Mouse (Mus musculus): Measurements from ENCODE around the gene Tom1l2.

Gene Tom1l2

DNA sequence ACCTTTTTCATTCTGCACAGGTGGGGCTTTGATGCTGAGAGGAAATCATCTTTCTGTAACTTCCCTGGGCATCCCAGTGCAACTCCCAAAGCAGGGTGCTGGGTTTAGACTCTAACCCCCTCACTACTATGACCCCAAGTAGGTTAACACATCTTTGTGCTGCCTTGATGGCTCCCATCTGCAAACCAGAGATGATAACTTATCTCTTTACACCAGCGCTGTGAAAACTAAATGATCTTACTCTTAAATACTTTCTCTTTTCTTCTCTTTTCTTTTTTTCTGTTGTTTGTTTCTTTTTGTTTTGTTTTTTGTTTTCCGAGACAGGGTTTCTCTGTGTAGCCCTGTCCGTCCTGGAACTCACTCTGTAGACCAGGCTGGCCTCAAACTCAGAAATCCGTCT, 6.8 kb downstream of the Tom1l2 start:
- no peak for DNase-seq (ENCODE audit: low read depth)

DNA sequence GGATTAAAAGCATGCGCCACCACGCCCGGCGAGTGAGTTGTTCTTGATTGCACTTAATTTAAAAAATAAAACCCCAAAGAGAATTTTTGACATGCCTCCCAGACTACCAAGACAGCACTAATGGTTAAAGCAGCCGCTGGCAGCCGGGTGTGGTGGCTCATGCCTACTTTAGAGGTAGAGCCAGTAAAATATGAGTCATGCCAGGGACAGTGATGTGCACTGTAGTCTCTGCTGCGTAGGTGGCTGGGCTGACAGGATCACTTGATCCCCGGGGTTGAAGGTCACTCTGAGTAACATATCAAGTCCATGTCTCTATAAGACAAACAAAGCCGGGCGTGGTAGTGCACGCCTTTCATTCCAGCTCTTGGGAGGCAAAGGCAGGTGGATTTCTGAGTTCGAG, 13.3 kb downstream of the Tom1l2 start:
- DNase-seq (ENCODE audit: low read depth): no peak

DNA sequence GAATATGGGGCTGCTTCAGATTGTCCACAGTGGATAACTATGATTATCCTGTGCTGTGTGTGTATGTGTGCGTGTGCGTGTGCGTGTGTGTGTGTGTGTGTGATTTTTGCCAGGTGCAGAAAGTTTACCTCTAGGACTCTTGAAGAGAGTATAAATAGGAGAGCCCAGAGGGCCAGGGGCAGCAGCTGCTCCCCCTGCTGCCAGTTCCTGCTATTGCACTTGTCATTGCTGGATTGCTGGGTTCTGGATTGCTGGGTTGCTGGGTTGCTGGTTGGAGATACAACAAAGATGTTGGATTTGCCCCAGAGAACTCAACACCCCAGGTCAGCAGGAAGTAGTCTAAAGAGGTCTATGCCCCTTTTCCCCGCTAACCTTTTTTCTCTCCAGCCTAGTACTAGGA, 14.4 kb downstream of the Tom1l2 start:
- DNase-seq (ENCODE audit: low read depth): no peak

DNA sequence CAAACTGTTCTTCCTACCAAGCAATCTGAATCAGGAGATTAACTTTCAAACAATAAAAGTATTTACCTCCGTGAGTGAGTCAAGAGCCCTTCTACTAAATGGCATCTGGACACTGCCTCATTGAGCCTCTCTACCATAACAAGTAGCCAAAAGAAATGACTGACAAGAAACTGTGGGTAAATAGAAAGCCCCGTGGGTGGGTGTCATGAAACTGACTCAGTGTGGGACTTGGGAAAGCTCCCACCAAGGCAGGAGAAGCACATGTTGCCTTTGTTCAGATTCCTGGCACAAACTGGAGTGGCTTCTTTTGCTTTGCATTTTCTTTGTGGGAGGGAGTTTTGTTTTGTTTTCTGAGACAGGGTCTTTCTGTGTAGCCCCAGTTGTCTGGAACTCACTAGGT, 16.9 kb downstream of the Tom1l2 start:
- DNase-seq (ENCODE audit: low read depth): no peak

DNA sequence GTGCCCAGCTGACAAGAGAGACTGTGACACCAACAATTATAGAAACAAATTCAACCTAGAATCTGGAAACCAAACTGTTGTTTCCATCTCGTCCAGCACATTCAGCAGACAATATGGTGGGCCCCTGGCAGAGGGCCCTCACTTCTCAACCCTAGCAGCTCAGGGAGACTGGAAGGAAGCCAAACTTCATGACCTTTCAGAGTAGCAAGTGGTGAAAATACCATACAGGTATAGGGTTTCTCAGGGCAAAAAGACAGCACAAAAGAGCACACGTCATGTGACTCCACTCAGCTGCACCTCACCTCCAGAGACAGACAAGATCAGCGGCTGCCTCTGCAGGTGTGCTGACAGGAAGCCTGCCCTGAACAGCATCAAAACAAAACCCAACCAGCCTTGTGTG, 18.6 kb downstream of the Tom1l2 start:
- DNase-seq (ENCODE audit: low read depth): no peak

DNA sequence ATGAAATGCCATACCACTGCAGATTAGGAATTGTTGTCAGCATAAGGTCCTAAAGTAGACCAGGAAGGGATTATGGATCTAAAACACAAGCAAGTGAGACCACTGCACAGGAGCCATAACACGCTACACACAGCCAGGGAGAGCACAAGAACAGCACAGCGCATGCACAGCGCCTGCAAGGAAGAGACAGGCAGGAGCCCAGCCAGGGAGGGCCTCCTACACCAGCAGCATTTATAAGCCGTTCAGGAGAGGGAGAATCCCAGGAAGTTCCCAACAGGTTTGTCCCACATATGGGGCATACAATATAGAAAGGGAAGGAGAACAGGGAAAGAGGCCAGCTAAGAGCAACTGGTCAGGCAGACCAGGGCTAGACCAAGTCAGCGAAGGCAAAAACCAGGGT, 19.2 kb downstream of the Tom1l2 start:
- no peak for DNase-seq (ENCODE audit: low read depth)

DNA sequence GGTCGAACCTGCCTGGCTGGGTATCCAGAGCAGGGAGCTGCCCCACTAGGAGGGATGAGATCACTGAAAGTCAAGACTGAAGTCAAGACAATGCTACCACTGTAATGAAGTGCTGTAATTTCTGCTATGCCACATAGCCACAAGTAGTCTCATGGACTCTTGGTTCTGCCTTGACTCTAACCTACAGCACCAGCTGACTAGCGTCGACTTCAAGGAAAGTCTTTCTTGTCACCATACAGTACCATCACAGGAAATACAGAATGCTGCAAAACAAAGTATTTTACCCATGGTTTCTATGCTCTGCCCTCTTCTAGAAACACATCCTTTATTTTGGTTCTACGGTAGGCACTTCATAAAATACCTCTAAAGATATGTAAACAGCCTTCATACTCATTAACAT, 22.2 kb downstream of the Tom1l2 start:
- no peak for DNase-seq (ENCODE audit: low read depth)

DNA sequence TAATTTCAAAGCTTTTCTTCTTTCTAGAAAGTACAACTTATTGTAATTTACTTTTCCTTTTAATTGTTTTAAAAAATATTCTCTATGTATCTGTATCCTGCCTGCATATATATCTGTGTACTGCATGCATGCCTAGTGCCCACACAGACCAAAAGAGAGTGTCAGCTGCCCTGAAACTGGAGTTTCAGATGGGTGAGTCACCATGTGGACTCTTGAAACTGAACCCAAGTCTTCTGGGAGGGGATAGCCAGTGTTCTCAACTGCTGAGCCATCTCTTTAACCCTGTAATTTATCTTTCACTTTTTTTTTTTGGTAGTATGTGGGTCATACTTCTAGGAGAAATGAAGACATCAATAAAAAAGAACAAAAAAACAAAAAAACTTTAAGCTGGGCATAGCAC, 29.0 kb downstream of the Tom1l2 start:
- no peak for DNase-seq (ENCODE audit: low read depth)

DNA sequence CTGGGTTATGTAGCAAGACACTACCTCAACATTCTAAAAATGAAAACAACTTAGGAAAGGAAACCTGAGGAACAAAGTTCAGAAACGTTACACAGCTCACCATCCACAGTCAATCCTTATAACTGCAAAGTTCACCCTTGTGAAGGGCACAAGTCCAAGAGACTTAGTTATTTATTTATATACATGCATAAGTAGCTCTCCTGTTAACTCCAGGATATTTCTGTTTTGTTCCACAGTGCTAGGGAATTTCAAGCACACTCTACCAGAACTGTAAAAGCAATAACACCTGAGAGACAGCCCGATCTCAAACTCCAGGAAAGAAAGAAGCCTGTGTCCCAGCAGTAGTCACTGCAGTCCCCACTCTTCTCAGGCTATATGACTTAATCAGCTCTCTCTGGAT, 31.3 kb downstream of the Tom1l2 start:
- DNase-seq (ENCODE audit: low read depth): no peak

DNA sequence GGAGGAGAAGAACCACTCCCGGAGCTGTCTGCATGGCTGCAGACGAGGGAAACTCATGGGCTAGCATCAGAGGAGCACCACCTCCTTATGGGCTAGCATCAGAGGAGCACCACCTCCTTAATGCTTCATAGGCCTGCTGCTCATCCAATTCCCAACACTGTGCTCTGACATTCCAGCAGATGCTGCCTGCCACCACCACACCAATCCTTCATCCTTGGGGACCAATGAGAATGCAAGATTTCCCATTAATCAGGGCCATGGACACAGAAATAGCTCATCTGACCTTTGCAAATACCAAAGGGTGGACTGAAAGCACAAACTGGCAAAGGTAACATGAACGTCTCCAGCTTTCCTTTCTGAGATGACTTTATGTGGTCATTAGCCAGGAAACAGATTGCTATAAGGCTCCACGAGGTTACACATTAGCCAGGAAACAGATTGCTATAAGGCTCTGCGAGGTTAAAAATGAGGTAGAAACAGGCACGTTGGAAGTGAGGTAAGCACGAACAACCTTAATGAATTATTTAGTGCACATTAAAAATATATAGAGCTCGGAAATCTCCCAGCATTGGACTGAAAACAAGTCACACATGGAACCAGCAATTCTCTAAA, 32.2 kb downstream of the Tom1l2 start:
- DNase-seq (ENCODE audit: low read depth): no peak

DNA sequence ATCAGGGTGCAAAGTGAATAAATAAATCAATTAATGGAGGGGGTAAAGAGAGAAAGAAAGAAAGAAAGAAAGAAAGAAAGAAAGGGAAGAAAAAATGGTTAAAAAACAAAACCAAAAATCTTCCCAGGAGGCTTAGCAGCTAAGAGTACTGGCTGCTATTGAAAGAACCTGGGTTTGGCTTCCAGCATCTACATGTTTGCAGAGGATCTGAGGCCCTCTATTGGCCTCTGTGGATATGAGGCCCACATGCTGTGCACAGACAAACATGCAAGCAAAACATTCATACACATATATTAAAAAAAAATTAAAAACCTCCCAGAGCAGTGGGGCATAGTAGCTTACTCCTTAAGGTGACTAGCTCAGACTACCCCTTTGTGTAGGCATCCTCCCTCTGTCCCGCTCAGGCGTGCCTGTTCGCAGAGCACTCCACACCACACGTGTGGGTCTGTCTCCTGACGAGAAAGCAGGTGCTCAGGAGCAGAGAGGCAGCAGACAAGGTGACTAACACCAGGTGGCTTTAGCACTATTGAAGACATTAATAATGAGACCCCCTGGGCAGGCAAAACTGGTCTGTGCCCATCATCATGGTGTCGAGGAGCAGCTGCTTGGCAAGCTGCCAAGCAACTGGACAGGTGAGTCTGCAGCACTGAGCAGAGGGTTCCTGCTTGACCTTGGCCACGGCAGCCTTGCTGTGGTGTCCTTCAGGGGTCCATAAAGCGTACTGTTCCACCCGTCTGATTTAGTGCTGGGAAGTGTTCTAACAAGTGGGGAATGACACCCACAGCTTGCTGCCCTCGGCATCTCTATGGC, 33.2 kb downstream of the Tom1l2 start:
- DNase-seq (ENCODE audit: low read depth): no peak

DNA sequence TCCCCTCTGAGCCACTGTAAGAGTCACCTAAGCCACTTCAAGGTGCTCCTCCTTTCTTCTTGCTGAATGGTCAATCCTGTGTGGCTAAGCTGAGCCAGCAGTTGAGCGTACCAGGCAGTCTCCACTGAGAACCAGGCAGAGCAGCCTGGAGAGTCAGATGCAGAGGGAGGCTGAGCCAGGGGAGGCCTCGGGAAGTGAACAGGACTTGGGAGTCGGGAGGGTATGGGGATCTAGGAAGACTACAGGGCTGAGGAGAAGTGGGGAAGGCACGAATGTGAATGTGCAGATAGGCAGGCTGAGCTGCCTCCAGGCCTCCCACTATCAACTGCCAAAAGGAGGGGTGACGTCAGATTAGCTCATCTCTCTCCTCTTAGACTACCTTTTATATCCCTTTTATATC, 34.0 kb downstream of the Tom1l2 start:
- no peak for DNase-seq (ENCODE audit: low read depth)

DNA sequence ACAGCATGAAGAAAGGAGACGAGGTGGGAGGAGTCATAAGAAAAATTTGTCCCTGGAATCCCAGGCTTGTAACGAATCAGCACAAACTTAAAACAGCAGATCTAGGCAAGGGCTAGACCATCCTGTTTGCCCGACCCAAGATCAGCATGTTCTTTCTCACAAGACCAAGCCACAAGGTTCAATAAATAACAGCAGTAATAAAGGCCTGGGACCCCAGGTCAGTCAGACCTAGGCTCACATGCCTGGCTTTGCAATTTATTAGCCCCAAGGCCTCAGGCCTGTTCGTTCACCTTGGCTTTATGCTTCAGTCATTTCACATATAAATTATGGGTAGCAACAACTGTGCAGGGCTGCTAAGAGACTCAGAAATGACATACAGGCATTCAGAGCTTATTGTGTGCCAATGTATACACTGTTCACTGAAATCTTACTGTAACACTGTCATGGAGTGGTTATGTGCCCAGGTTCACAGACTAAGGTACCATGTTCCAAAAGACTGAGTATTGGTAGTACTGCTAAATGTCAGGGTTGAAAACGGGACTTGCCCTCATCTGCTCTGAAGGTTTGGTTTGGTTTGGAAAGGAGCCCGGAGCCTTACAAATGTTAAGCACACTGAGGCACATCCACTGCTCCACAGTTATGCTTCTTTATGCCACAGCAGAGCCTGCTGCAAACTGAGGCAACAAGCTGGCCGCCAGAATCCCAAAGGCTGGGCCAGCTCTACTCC, 35.2 kb downstream of the Tom1l2 start:
- peak; percentile 75 for DNase-seq (ENCODE audit: low read depth)

DNA sequence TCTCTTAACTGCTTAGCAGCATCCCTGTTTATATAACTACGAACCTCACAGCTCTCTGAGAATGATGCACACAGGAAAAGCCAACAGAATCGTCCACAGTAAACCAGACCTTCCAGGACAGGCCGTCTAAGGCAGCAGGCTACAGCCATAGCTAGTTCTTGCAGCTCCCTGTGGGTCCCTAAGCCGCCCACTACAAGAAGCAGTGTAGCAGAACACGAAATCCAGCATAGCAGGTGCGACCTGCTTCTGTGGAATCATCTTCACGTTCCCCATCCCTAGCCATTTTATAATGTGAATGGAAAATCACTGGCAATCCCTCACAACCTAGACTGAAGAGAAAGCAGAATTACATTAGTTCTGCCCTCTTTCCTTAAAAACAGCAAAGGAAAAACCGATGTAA, 35.8 kb downstream of the Tom1l2 start:
- DNase-seq (ENCODE audit: low read depth): no peak

DNA sequence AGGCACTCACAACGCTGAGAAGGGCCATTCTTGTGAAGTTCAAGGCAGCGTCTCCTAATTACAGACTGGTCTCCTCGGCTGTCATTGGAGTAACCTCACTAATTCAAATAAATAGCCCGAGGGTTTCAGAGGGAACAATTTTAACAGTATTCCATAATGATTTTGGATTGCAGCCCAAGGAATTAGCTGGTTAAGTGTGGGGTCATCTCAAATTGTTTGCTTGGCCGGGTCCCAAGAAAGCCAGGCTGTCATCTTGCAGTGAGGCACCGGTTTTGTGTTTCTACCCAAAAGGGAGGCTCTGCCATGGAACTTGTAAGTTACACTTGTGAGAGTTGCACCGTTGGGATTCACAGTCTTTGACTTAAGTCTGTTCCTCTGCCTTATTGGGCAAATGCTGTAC, 36.5 kb downstream of the Tom1l2 start:
- DNase-seq (ENCODE audit: low read depth): no peak

DNA sequence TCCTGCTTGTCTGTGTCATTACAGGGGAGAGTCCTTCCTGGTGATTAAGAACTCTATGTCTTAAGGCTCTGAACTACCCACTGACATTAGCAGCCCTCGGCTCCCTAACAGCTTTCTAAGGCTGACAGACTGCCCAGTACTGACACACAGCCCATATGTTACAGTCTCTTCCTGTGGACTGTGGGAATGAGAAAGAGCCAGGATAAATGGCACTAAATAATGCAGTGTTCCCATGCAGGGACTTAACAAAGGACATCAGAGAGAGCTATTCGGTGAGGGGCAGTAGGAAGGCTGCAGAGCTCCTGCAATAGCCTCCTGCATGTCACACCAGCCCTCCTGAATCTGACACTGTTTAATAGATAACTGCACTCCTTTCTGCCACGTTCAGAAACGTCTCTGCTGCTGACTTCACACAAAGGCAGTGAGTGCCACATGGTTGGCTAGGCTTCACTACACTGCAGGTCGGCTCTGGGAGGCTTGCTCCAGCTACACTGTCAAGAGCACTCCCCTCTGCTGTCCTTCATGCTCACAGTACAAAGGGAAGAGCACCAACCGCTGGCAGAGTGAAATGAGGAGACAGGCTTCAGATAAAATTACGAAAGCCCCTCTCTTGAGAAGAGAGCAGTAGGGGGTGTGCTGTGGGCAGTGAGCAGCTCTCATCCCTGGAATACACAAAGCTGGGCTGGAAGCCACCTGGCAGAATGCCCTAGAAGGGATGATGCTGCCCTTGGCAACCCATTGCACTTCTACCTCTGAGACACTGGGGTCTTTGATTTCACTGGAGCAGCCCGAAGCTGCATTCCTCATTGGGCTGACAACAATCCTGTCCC, 41.5 kb downstream of the Tom1l2 start:
- DNase-seq (ENCODE audit: low read depth): no peak

DNA sequence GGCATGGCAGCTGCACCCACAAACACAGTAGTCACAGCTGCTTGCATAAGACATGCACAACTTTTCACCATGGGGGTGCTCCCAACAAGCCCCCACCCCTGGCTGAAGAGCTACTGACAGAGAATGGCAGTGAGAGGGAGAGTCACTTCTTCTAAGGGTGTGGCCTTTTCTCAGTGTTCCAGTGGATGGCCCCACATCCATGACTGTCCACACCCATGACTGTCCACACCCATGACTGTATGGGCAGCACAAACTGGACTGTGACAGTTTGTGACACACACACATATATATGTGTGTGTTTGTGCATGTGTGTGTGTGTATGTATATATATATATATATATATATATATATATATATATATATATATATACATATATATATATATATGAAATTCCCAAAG, 42.8 kb downstream of the Tom1l2 start:
- no peak for DNase-seq (ENCODE audit: low read depth)

DNA sequence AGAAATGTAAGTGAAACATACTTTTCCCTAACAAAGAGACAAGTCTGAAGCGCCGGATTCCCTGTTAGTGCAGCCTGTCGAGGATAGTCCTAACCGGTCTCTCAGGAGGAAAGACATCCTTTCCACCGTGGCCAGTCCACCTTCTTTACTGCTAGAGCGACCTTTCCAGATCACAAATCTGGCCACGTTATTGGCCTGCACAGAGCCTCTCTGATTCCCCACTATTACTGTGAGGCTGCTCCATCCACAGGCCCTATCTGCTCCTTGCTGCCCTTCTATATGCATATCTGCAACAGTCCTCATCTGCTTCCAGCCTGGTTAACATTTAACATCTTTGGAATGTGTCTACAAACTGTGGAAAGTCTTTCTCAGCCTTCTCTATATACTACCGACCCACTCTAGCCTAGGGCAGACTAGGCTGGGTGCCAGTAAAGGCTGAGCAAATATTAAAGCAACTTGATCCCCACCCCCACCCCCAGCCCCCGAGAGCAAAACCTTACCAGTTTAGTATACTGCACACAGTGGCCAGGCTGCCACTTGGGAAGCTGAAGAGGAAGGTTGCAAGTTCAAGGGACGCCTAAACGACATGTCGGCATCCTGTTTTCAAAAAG, 44.1 kb downstream of the Tom1l2 start:
- no peak for DNase-seq (ENCODE audit: low read depth)

DNA sequence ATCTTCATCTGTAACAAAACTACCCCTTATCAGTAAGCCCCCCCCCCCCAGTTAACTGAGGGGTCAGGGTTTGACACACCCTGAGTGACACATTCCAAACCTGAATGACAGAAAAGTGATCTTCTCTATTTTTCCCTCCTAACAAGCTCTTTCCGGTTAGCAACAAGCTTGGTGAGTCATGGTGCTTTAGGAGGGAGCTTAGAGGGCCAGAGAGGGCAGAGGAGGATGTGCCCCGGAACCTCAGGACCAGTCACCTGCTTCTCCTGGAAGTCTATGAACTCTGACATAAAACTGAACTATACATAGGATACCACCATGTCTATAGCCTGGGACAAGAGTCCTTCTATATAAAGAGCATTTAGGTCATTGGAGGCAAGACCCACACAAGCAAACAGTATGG, 44.6 kb downstream of the Tom1l2 start:
- no peak for DNase-seq (ENCODE audit: low read depth)

DNA sequence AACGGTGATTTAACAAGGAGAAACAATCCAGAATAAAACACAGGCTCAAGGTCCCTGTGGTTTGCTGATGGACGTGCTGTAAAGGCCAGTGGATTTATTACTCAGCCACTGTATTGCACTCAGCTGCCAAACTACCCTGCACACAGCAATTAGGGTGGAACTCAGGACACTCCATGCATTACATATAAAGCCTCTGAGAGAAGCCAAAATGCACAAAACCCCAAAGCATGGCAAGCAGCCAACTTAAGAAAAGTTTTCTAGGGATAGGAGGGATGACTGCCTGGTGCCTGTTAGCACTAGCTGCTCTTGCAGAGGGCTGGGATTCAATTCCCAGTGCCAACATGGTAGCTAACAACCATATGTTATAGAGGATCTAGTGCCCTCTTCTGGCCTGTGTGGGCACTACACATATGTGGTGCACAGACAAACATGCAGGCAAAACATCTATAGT, 45.3 kb downstream of the Tom1l2 start:
- DNase-seq (ENCODE audit: low read depth): no peak

DNA sequence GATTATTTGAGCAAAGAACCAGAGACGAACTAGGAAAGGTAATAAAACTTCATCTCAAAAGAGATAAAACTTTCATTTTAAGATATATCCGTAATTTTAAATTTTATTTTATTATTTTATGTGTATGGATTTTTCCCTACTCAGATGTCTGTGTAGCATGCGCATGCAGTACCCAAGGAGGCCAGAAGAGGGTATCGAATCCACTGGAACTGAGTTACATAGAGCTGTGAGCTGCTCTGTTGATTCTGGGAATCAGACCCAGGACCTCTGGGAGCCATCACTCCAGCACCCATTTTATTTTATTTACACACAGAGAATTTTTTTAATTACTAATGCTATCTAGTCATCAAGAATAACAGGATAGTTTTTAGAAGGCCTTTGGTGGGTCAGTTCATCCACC, 45.9 kb downstream of the Tom1l2 start:
- DNase-seq (ENCODE audit: low read depth): no peak

DNA sequence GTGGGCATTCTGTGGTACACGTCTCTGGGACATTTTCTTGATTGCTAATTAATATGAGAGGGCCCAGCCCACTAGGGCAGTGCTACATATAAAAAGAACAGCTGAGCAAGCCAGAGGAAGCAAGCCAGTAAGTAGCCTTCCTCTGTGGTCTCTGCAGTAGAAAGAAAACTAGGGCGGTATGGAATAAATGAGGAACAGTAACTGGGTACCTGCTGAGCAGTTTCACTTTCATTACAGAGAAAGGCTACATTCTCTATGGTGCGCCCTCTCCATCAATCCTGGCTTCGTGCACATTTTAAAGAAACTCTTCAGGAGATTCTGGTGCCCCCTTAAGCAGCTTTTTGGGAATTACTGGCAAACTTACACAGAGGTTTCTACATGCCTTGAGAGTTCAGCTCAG, 47.1 kb downstream of the Tom1l2 start:
- DNase-seq (ENCODE audit: low read depth): no peak
